In the genomic region with DNA sequence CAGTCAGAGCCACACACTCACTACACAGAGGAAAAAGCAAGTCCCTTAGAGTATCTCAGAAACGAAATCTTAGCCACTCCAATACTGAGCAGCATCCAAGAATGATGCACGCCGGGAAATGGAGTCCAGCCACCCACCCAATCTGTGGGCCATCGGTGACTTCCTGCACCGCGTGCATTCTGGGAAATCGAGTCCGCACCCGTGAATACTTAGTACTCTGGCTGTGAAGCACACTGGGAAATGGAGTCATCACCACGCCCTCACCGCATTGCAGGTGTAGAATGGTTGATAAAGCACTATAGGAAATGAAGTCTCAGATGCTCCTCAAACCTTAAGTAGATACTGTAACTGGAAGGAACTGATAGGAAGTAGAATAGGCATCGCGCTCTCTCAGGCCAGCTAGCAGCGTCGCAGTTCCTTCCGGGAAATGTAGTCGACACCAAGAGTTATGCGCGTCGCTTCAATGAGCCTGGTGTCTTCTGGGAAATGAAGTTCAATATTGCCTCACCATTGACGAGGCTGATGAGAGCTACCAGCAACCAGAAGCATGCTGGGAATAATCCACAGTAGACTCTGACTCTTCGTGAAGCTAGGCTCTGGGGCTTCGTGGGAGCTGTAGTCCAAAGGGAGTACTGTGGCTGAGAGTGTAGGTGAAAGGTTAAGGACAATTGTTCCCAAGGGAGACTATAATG, we compare ENCODE assay signal across 2 mouse cellular contexts.
TF ChIP-seq lines count a peak whose summit lies in the region.

No protein-coding gene starts in this region.

TF ChIP-seq in C2C12, 6 proteins besides CTCF, POLR2A, EP300 and RAD21:
- no peak for TF ChIP-seq FOSL1 (IDR thresholded peaks at IDR 0.05; ENCODE audit: insufficient read depth, low read length, poor library complexity, severe bottlenecking)
- TF ChIP-seq USF1 (IDR thresholded peaks at IDR 0.05; ENCODE audit: low read depth) = no peak
- TF ChIP-seq CEBPB (IDR thresholded peaks at IDR 0.05; ENCODE audit: low read depth) = peak; percentile 62
- no peak for TF ChIP-seq MYOD1 (IDR thresholded peaks at IDR 0.05; ENCODE audit: control insufficient read depth, insufficient read length, low read depth)
- TF ChIP-seq MAX (IDR thresholded peaks at IDR 0.05) = peak; percentile 16
- TF ChIP-seq MYOG (IDR thresholded peaks at IDR 0.05; ENCODE audit: control insufficient read depth, extremely low read depth, insufficient read length) = no peak
TF ChIP-seq in C2C12: peak in this region for 2.

TF ChIP-seq in myocyte, 11 proteins besides CTCF, POLR2A, EP300 and RAD21:
- no peak for TF ChIP-seq E2F4 (IDR thresholded peaks at IDR 0.05; ENCODE audit: insufficient read depth)
- TF ChIP-seq CEBPB (IDR thresholded peaks at IDR 0.05; ENCODE audit: insufficient read depth, poor library complexity, severe bottlenecking) = peak; percentile 71; the same call in 1 of the 2 replicates
- TF ChIP-seq USF1 (IDR thresholded peaks at IDR 0.05; ENCODE audit: low read depth) = no peak
- no peak for TF ChIP-seq MAX (IDR thresholded peaks at IDR 0.05; ENCODE audit: low read depth)
- no peak for TF ChIP-seq TCF12 (IDR thresholded peaks at IDR 0.05; ENCODE audit: insufficient read depth, poor library complexity, severe bottlenecking)
- no peak for TF ChIP-seq MYOG (IDR thresholded peaks at IDR 0.05; ENCODE audit: control insufficient read depth in 1 of 3, insufficient read depth in 1 of 3, insufficient read length in 2 of 3, low read depth in 2 of 3)
- TF ChIP-seq TCF3 (IDR thresholded peaks at IDR 0.05; ENCODE audit: insufficient read length, low read depth) = no peak
- TF ChIP-seq SRF (IDR thresholded peaks at IDR 0.05; ENCODE audit: control insufficient read depth, insufficient read length, low read depth) = no peak
- TF ChIP-seq POLR2AphosphoS2 (IDR thresholded peaks at IDR 0.05; ENCODE audit: insufficient read length, low read depth) = peak; percentile 77
